Comparison of ENCODE assay signal across 9 mouse cellular contexts in genomic region chr11:98961051-98961592, GRCm38 (mm10). TPM values are rescaled to one million over a fixed set of nuclear protein-coding genes. Genes with fewer than 3 reads are reported as not detected.
DNase-seq lines count a peak whose midpoint lies in the region; ATAC-seq and TF ChIP-seq lines count a peak whose summit lies in the region.
"Had no signal": no experiment of that assay in that cellular context is flagged by ENCODE, and none has a peak within 500 bp of the region (broad histone marks: within the 10 kb centered on the region; RNA-seq: fewer than 3 reads in every experiment).

No protein-coding gene starts in this region.

- H3K4me1 ChIP-seq in brown adipose tissue, adult 24 weeks (ENCODE audit: control insufficient read depth, insufficient read depth, insufficient read length, low read length), result peaks cover 28% of the 10 kb centered on the region
- peaks cover 80% of the 10 kb centered on the region for H3K4me1 ChIP-seq in hindbrain, embryonic 10.5 days (replicated peaks)
- H3K4me1 ChIP-seq in liver, embryonic 11.5 days (replicated peaks; ENCODE audit: control insufficient read depth, insufficient read depth, low read length), result peaks cover 72% of the 10 kb centered on the region
- peaks cover 52% of the 10 kb centered on the region for H3K4me1 ChIP-seq in neural tube, embryonic 14.5 days (ENCODE audit: control insufficient read depth, insufficient read depth, low read length)

- H3K27ac ChIP-seq in layer of hippocampus, adult 2 months, result peak overlapping the region; percentile 81
- peak overlapping the region; percentile 70 for H3K27ac ChIP-seq in brown adipose tissue, adult 24 weeks (replicated peaks; ENCODE audit: low read depth, low read length)
- peak overlapping the region; percentile 93 for H3K27ac ChIP-seq in hindbrain, embryonic 10.5 days
- peak overlapping the region; percentile 80; the same call in 1 of the 2 replicates for H3K27ac ChIP-seq in liver, embryonic 11.5 days (ENCODE audit: low read depth, low read length)
- H3K27ac ChIP-seq in neural tube, embryonic 14.5 days (ENCODE audit: low read depth, low read length), result peak overlapping the region; percentile 84

- H3K4me3 ChIP-seq in layer of hippocampus, adult 2 months, result peak overlapping the region; percentile 64
- H3K4me3 ChIP-seq in brown adipose tissue, adult 24 weeks (ENCODE audit: insufficient read depth, low read depth, low read length), result peak overlapping the region; percentile 78
- H3K4me3 ChIP-seq in hindbrain, embryonic 10.5 days, result peak overlapping the region; percentile 83
- peak overlapping the region; percentile 73 for H3K4me3 ChIP-seq in liver, embryonic 11.5 days (ENCODE audit: low read depth, low read length)
- peak overlapping the region; percentile 72 for H3K4me3 ChIP-seq in neural tube, embryonic 14.5 days (ENCODE audit: low read depth, low read length)

- peak overlapping the region; percentile 71 for H3K9ac ChIP-seq in liver, embryonic 11.5 days (ENCODE audit: low read depth, low read length)
- H3K9ac ChIP-seq in neural tube, embryonic 14.5 days (replicated peaks; ENCODE audit: low read depth, low read length), result peak overlapping the region; percentile 71

- 0 out of 2 replicates have a peak, but pooled peaks cover 9% of the 10 kb centered on the region for H3K36me3 ChIP-seq in hindbrain, embryonic 10.5 days
- no peaks in the 10 kb centered on the region for H3K36me3 ChIP-seq in liver, embryonic 11.5 days (ENCODE audit: control insufficient read depth, insufficient read depth, low read length)
- H3K36me3 ChIP-seq in neural tube, embryonic 14.5 days (ENCODE audit: control insufficient read depth, insufficient read depth, low read length), result no peaks in the 10 kb centered on the region

- H3K9me3 ChIP-seq in hindbrain, embryonic 10.5 days, result no peaks in the 10 kb centered on the region
- H3K9me3 ChIP-seq in liver, embryonic 11.5 days (ENCODE audit: control insufficient read depth, low read length), result no peaks in the 10 kb centered on the region
- no peaks in the 10 kb centered on the region for H3K9me3 ChIP-seq in neural tube, embryonic 14.5 days (ENCODE audit: control insufficient read depth, low read length)

- H3K27me3 ChIP-seq in hindbrain, embryonic 10.5 days (ENCODE audit: insufficient read depth, poor library complexity, severe bottlenecking), result peaks cover 21% of the 10 kb centered on the region
- peaks cover 39% of the 10 kb centered on the region for H3K27me3 ChIP-seq in liver, embryonic 11.5 days (replicated peaks; ENCODE audit: control insufficient read depth, insufficient read depth, low read length)
- no peaks in the 10 kb centered on the region for H3K27me3 ChIP-seq in neural tube, embryonic 14.5 days (ENCODE audit: control insufficient read depth, insufficient read depth, low read length)

- WGBS in hindbrain, embryonic 10.5 days, result 4% methylated on average over 18 of the region's 18 CpGs
- 5% methylated on average over 18 of the region's 18 CpGs for WGBS in liver, embryonic 11.5 days
- 2% methylated on average over 18 of the region's 18 CpGs for WGBS in neural tube, embryonic 14.5 days

- no peak for TF ChIP-seq CTCF in layer of hippocampus, adult 2 months (conservative IDR thresholded peaks at IDR 0.05)

- no peak for ATAC-seq in liver, embryonic 11.5 days (replicated peaks; ENCODE audit: low FRiP score)
- no peak for ATAC-seq in neural tube, embryonic 14.5 days (ENCODE audit: low read depth)

- no peak for DNase-seq in layer of hippocampus, adult 2 months (ENCODE audit: low spot score in 2 of 2)
- no peak for DNase-seq in layer of hippocampus, postnatal 14 days (ENCODE audit: low spot score in 2 of 2)
- peak; percentile 31 for DNase-seq in hindbrain, embryonic 10.5 days (ENCODE audit: low spot score)
- peak; percentile 43 for DNase-seq in liver, embryonic 11.5 days (ENCODE audit: low spot score)
- DNase-seq in right cerebral cortex, adult 18-20 months, result no peak
- DNase-seq in frontal cortex, adult 2 months (ENCODE audit: extremely low spot score in 1 of 2, low spot score in 1 of 2), result no peak

- peak overlapping the region; percentile 100 for H3K4me2 ChIP-seq in liver, embryonic 11.5 days
- peak overlapping the region; percentile 99 for H3K4me2 ChIP-seq in neural tube, embryonic 14.5 days (ENCODE audit: low read depth, low read length)

RNA-seq across cellular contexts. Expression of gene Gjd3, which starts 21.7 kb away (rescaled TPM):
- 1 to 10 TPM; 1.3 to 2.0 TPM for total RNA-seq in layer of hippocampus, adult 2 months (2021)
- total RNA-seq in layer of hippocampus, postnatal 14 days (2021), result 1 to 10 TPM; 2.2 TPM
- polyA plus RNA-seq in brown adipose tissue, adult 24 weeks (2012; ENCODE audit: insufficient read depth, insufficient read length, missing spikeins), result not detected in 2 replicates
- 0.44 TPM in 1 of 2 replicates, not detected in the other for polyA plus RNA-seq in hindbrain, embryonic 10.5 days (2016; fragmentation: Nextera tagmentation; extraction: Ambion mirVana)
- polyA plus RNA-seq in liver, embryonic 11.5 days (2014; fragmentation: Nextera tagmentation; extraction: Ambion mirVana), result 0.21 and 0.22 TPM in 2 replicates
- polyA plus RNA-seq in neural tube, embryonic 14.5 days (2014; fragmentation: Nextera tagmentation; extraction: Ambion mirVana), result 0.89 and 2.2 TPM in 2 replicates
- polyA plus RNA-seq in frontal cortex, adult 2 months (2012; rRNA removed), result 2.9 and 3.3 TPM in 2 replicates
- total RNA-seq: neutrophil, adult 5-6 weeks had no signal

RNA-seq across cellular contexts. Expression of gene Rara, which starts 33.5 kb away (rescaled TPM):
- 10 to 100 TPM; 15.4 to 19.0 TPM for total RNA-seq in layer of hippocampus, adult 2 months (2021)
- 10 to 100 TPM; 20.2 to 20.3 TPM for total RNA-seq in layer of hippocampus, postnatal 14 days (2021)
- polyA plus RNA-seq in brown adipose tissue, adult 24 weeks (2012; ENCODE audit: insufficient read depth, insufficient read length, missing spikeins), result 3.2 and 5.5 TPM in 2 replicates
- polyA plus RNA-seq in hindbrain, embryonic 10.5 days (2016; fragmentation: Nextera tagmentation; extraction: Ambion mirVana), result 28.4 and 53.7 TPM in 2 replicates
- 18.6 and 20.1 TPM in 2 replicates for polyA plus RNA-seq in liver, embryonic 11.5 days (2014; fragmentation: Nextera tagmentation; extraction: Ambion mirVana)
- polyA plus RNA-seq in neural tube, embryonic 14.5 days (2014; fragmentation: Nextera tagmentation; extraction: Ambion mirVana), result 22.1 and 22.3 TPM in 2 replicates
- 6.4 and 7.9 TPM in 2 replicates for polyA plus RNA-seq in frontal cortex, adult 2 months (2012; rRNA removed)

RNA-seq across cellular contexts. Expression of gene Cdc6, which starts 53.5 kb away (rescaled TPM):
- total RNA-seq in layer of hippocampus, adult 2 months (2021), result under 1 TPM; 0.52 to 0.64 TPM
- total RNA-seq in layer of hippocampus, postnatal 14 days (2021), result under 1 TPM; 0.81 to 0.97 TPM
- polyA plus RNA-seq in brown adipose tissue, adult 24 weeks (2012; ENCODE audit: insufficient read depth, insufficient read length, missing spikeins), result 0.28 and 1.7 TPM in 2 replicates
- 45.3 and 63.7 TPM in 2 replicates for polyA plus RNA-seq in hindbrain, embryonic 10.5 days (2016; fragmentation: Nextera tagmentation; extraction: Ambion mirVana)
- polyA plus RNA-seq in liver, embryonic 11.5 days (2014; fragmentation: Nextera tagmentation; extraction: Ambion mirVana), result 96.3 and 114 TPM in 2 replicates
- 2.1 and 2.8 TPM in 2 replicates for polyA plus RNA-seq in neural tube, embryonic 14.5 days (2014; fragmentation: Nextera tagmentation; extraction: Ambion mirVana)
- 0.62 and 0.67 TPM in 2 replicates for polyA plus RNA-seq in frontal cortex, adult 2 months (2012; rRNA removed)

Comparison
In these comparisons a context has a peak if more than half of its experiments do, and no peak if none do; other contexts are left out.
1. DNase-seq: peak in hindbrain, embryonic 10.5 days (single experiment) and liver, embryonic 11.5 days (single experiment); none in layer of hippocampus, adult 2 months (0 of 2), layer of hippocampus, postnatal 14 days (0 of 2), right cerebral cortex, adult 18-20 months (single experiment) and frontal cortex, adult 2 months (0 of 2).
2. RNA of gene Cdc6, which starts 53.5 kb away (polyA plus RNA-seq): 96.3 to 114 TPM in liver, embryonic 11.5 days and 45.3 to 63.7 TPM in hindbrain, embryonic 10.5 days; 2.1 to 2.8 TPM in neural tube, embryonic 14.5 days, 0.62 to 0.67 TPM in frontal cortex, adult 2 months and 0.28 to 1.7 TPM in brown adipose tissue, adult 24 weeks; every median in the first group is over 10 times any median in the second.
3. Peak in every context shown above with its lines, with median percentiles within 50 percentile points of each other: H3K27ac ChIP-seq and H3K4me3 ChIP-seq.